Mouse (Mus musculus) limb, embryonic 13.5 days (tissue): ENCODE measurements around the gene Mrpl58. TPM values are rescaled to one million over a fixed set of nuclear protein-coding genes. Genes with fewer than 3 reads are reported as not detected.
"Not testable (repeated sequence)": the region's sequence is repeated elsewhere in the genome, so short reads cannot be mapped to it uniquely, and the experiment has no call there.

Experiments
- ATAC-seq: fragments of 200-750 bp; cut with Nextera tagmentation; 2 replicates; pipeline ENCODE4 v1.8.0; 2017; ENCODE audit warnings: low read depth, moderate number of reproducible peaks, moderate TSS enrichment; ENCODE audit not compliant: low FRiP score
- H3K27ac ChIP-seq: fragments of 300-500 bp; sonication (generic); 2 replicates; pipeline ENCODE4 v1.5.1; 2015; ENCODE audit warnings: inconsistent platforms, mild to moderate bottlenecking, moderate library complexity
- H3K27me3 ChIP-seq: fragments of 300-500 bp; sonication (generic); 2 replicates; pipeline ENCODE4 v1.6.1; 2015; ENCODE audit warnings: mild to moderate bottlenecking, inconsistent platforms
- H3K36me3 ChIP-seq: fragments of 300-500 bp; sonication (generic); 2 replicates; pipeline ENCODE4 v1.6.1; 2015; ENCODE audit warnings: inconsistent platforms, mild to moderate bottlenecking, moderate library complexity
- H3K4me1 ChIP-seq: fragments of 300-500 bp; sonication (generic); 2 replicates; pipeline ENCODE4 v1.6.1; 2015; ENCODE audit warnings: inconsistent platforms
- H3K4me2 ChIP-seq: fragments of 300-500 bp; sonication (generic); replicated peaks from 2 replicates; pipeline ENCODE4 v1.6.1; 2015; ENCODE audit warnings: inconsistent platforms, mild to moderate bottlenecking, moderate library complexity
- H3K4me3 ChIP-seq: fragments of 300-500 bp; sonication (generic); 2 replicates; pipeline ENCODE4 v1.5.1; 2015; ENCODE audit warnings: moderate library complexity, mild to moderate bottlenecking, inconsistent platforms
- H3K9ac ChIP-seq: fragments of 300-500 bp; sonication (generic); 2 replicates; pipeline ENCODE4 v1.6.1; 2015; ENCODE audit warnings: mild to moderate bottlenecking, inconsistent platforms
- H3K9me3 ChIP-seq: fragments of 300-500 bp; sonication (generic); 2 replicates; pipeline ENCODE4 v1.6.1; 2016; ENCODE audit warnings: inconsistent platforms
- WGBS: fragments of 180-500 bp; shearing (Covaris S2); methylation state at CpG from one replicate; pipeline ENCODE4 v1.1.7; 2015; 5-methylcytosine and 5-hydroxymethylcytosine counted together
- microRNA-seq: library from miRNA; unstranded; fragments of <30 nt; microRNA quantifications from one replicate; pipeline ENCODE4, GENCODE M21; 2016
- polyA plus RNA-seq: library from polyadenylated mRNA; unstranded; fragments of >200 nt; fragmentation: Nextera tagmentation; extraction: Ambion mirVana; gene quantifications from 2 replicates; pipeline ENCODE4 v1.2.1, GENCODE M21; 2015

Mrpl58 gene
- polyA plus RNA-seq, 1 experiment from 2014 or later: 178 TPM

DNA sequence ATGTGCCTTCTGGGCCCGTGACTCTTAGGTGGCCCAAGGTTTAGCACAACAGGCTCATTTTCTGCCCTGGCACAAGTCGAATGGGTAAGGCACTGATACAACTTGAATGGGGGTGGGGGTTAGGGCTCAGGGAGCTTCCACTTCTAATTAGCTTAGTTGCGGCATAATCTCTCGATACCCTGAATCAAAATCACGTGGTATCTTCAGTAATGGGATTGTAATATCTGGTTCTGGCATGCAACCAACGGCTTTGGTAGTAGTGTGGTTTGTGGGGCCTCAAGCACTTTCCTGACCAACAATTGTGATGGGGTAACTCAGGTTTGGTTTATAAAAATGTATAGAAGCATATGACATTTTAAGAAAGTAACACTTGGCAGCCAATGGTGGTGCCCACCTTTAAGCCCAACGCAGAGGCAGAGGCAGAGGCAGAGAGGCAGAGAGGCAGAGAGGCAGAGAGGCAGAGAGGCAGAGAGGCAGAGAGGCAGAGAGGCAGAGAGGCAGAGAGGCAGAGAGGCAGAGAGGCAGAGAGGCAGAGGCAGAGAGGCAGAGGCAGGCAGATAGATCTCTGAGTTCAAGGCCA is 48.8 kb downstream of the Mrpl58 start:
- Histone ChIP-seq H3K4me3 (no peak overlapping the region), H3K9ac (no peak overlapping the region), H3K9me3 (no peaks in the 10 kb centered on the region), H3K4me2 (no peak overlapping the region), H3K36me3 (no peaks in the 10 kb centered on the region), H3K4me1 (no peaks in the 10 kb centered on the region), H3K27me3 (no peaks in the 10 kb centered on the region), H3K27ac (no peak overlapping the region)
- WGBS: 81% methylated on average over 7 of the region's 7 CpGs
- no peak for ATAC-seq

DNA sequence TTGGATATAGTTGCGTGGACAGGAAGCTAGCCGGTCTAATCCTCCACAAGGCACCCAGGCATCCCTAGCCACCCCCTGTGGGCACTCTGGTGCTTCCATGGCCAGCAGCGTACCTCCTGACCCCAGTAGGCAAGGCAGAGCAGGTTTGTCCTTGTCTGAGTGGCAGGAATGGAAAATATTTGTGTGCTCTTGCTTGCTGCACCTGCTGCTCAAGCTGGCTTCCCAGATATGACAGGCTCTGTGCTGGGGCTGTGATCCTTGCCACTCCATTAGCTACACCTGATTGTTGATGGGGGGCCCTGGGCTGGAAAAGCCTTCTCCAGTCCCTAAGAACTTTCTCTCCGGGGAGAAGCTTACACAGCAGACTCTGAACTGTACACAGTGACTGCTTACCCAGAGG is 49.8 kb downstream of the Mrpl58 start:
- H3K4me2 ChIP-seq: no peak overlapping the region
- no peak for ATAC-seq

DNA sequence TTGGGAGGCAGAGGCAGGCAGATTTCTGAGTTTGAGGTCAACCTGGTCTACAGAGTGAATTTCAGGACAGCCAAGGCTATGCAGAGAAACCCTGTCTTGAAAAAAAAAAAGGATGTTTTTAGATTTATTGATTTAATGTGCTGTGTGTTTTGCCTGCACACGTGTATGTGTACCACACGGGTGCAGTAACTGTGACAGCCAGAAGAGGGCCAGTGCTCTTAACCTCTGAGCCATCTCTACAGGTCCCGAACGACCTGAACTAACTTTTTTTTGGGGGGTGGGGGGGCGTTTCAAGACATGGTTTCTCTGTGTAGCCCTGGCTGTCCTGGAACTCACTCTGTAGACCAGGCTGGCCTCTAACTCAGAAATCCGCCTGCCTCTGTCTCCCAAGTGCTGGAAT is 51.3 kb downstream of the Mrpl58 start:
- ATAC-seq, H3K4me1 ChIP-seq, H3K27me3 ChIP-seq, H3K36me3 ChIP-seq, H3K4me3 ChIP-seq, H3K9ac ChIP-seq, H3K4me2 ChIP-seq, H3K9me3 ChIP-seq, H3K27ac ChIP-seq: not testable (repeated sequence)
- WGBS: 79% methylated on average over 6 of the region's 6 CpGs

More for the DNA sequence above, 49.8 kb downstream of the Mrpl58 start:
- H3K4me3 ChIP-seq: no peak overlapping the region
- H3K27me3 ChIP-seq: no peaks in the 10 kb centered on the region
- no peak overlapping the region for H3K27ac ChIP-seq
- no peaks in the 10 kb centered on the region for H3K4me1 ChIP-seq
- WGBS: 73% methylated on average over 4 of the region's 4 CpGs
- no peaks in the 10 kb centered on the region for H3K9me3 ChIP-seq
- no peaks in the 10 kb centered on the region for H3K36me3 ChIP-seq
- no peak overlapping the region for H3K9ac ChIP-seq

DNA sequence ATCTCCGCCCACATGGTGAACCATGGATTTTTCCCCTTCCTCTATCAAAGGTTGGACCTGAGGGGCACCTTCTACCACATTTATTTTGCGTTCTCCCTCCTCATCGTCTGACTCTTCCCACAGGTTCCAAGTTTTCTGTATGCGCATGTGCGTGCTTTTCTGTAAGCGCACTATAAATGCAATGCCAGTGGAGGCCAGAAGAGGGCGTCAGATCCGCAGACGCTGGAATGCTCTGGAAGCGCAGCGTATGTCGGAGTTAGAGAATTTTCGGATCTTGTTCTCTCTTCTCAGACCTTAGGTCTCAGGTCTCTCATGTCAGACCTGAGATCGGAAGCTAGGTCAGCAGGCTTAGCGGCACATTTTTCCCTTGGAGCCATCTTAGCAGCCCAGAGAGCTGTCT is 52.1 kb downstream of the Mrpl58 start:
- Histone ChIP-seq H3K9ac (no peak overlapping the region), H3K27ac (no peak overlapping the region), H3K9me3 (no peaks in the 10 kb centered on the region), H3K27me3 (no peaks in the 10 kb centered on the region), H3K4me3 (no peak overlapping the region), H3K36me3 (no peaks in the 10 kb centered on the region), H3K4me1 (no peaks in the 10 kb centered on the region), H3K4me2 (no peak overlapping the region)
- WGBS: 88% methylated on average over 15 of the region's 15 CpGs
- ATAC-seq: no peak

DNA sequence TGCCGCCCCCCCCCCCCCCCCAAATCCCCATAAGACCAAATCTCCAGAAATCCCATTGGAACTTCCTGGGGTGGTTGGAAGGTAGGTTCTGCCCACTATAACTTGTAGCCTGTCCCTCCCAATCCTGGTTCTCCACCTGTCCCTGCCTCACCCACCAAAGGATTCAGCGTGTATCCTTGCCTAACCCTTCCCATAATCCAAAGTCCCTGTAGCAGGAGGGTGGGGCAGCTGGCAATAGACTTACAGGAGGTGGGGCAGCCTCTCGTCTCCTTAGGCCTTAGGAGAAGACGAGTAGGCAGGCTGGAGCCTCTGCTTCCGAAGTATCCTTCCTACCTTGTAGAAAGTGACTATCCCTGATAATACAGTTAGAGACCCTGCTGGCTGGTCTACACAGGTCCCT is 52.6 kb downstream of the Mrpl58 start:
- Histone ChIP-seq H3K9me3 (no peaks in the 10 kb centered on the region), H3K27me3 (no peaks in the 10 kb centered on the region), H3K36me3 (no peaks in the 10 kb centered on the region), H3K9ac (no peak overlapping the region), H3K4me1 (no peaks in the 10 kb centered on the region), H3K4me3 (no peak overlapping the region), H3K4me2 (no peak overlapping the region), H3K27ac (no peak overlapping the region)
- WGBS: 94% methylated on average over 5 of the region's 5 CpGs
- no peak for ATAC-seq

DNA sequence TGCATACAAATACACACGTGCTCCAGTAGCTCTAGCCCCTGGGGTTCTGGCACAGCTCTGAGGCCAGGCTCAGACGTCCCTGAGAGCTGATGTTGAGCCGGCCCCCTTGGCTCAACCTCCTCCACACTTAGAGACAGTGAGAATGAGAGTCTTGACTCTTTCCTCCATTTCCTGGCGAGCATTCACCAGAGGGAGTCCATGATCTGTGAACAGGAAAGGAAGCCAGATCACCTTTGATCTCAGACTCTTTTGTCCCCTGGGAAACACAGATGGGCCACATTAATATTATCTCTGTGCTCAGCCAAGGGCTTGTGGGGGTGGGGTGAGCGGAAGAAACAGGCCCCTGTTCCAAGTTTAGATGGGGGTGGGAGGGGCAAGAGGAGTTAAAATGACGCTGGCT is 53.9 kb downstream of the Mrpl58 start:
- Histone ChIP-seq H3K9ac (no peak overlapping the region), H3K4me3 (no peak overlapping the region), H3K27me3 (0 out of 2 replicates have a peak, but pooled peaks cover 4% of the 10 kb centered on the region), H3K36me3 (no peaks in the 10 kb centered on the region), H3K27ac (no peak overlapping the region), H3K4me1 (peaks cover 7% of the 10 kb centered on the region; the same call in 1 of the 2 replicates), H3K4me2 (no peak overlapping the region), H3K9me3 (no peaks in the 10 kb centered on the region)
- 30% methylated on average over 6 of the region's 6 CpGs for WGBS
- no peak for ATAC-seq

DNA sequence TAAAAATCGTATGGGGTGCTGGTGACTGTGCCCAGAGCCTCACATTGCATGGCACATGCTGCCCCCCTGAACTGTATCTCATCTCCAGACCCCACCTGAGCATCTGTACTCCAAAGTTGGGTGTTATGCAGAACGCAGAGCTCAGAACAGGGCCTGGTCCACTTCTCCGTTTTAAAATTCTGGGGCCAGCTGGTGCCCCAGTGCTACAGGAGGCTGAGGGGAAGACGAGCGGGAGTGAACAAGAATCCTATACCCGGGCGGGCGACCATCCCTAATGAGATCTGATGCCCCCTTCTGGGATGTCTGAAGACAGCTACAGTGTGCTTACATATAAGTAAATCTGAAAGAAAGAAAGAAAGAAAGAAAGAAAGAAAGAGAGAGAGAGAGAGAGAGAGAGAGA is 57.4 kb downstream of the Mrpl58 start:
- Histone ChIP-seq H3K4me3 (no peak overlapping the region), H3K9me3 (no peaks in the 10 kb centered on the region), H3K27me3 (0 out of 2 replicates have a peak, but pooled peaks cover 4% of the 10 kb centered on the region), H3K9ac (no peak overlapping the region), H3K27ac (no peak overlapping the region), H3K4me2 (no peak overlapping the region), H3K4me1 (peaks cover 7% of the 10 kb centered on the region; the same call in 1 of the 2 replicates), H3K36me3 (no peaks in the 10 kb centered on the region)
- WGBS: 22% methylated on average over 8 of the region's 8 CpGs
- ATAC-seq: no peak

DNA sequence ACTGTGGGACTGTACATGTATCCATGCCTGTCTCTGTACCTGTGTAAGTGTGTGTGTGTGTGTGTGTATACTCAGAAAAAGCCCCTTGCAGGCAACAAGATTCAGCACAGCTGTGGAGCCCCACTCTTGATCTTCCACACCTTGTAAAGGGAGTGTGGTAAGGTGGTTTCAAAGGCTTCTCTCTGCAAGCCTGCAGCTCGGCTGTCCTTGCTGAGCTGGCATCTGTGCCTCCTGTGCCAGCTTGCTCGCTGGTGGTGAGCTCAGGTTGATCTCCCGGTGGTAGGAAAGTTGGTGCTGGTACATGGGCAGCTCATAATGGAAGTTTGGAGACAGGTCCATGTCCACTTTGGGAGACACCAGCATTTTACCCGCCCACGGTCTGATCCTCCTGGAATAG is 58.3 kb downstream of the Mrpl58 start:
- Histone ChIP-seq H3K9me3 (no peaks in the 10 kb centered on the region), H3K4me2 (no peak overlapping the region), H3K27ac (no peak overlapping the region), H3K36me3 (no peaks in the 10 kb centered on the region), H3K4me3 (no peak overlapping the region), H3K4me1 (peaks cover 9% of the 10 kb centered on the region; the same call in 1 of the 2 replicates), H3K9ac (no peak overlapping the region), H3K27me3 (0 out of 2 replicates have a peak, but pooled peaks cover 4% of the 10 kb centered on the region)
- no peak for ATAC-seq
- 73% methylated on average over 5 of the region's 5 CpGs for WGBS

Small RNA genes within 50 kb of the gene (microRNA-seq; reads per million reads assigned to microRNA genes)
- 0.87 reads per million for gene Mir3968

Other genes with a start within 250 kb of the Mrpl58 start
- gene Slc9a3r1, start 240.4 kb upstream of the Mrpl58 start, polyA plus RNA-seq: 20.6 and 23.4 TPM in 2 replicates
- gene Tmem104, start 216.3 kb upstream of the Mrpl58 start, polyA plus RNA-seq: 10.9 and 11.4 TPM in 2 replicates
- gene Nat9, start 215.9 kb upstream of the Mrpl58 start, polyA plus RNA-seq: 25.7 and 26.2 TPM in 2 replicates
- gene Grin2c, start 136.5 kb upstream of the Mrpl58 start, polyA plus RNA-seq: 0.05 and 0.09 TPM in 2 replicates
- gene Fdxr, start 126.7 kb upstream of the Mrpl58 start, polyA plus RNA-seq: 15.3 and 16.0 TPM in 2 replicates
- gene Fads6, start 106.1 kb upstream of the Mrpl58 start, polyA plus RNA-seq: 0.09 and 0.15 TPM in 2 replicates
- gene Otop2, start 96.6 kb upstream of the Mrpl58 start, polyA plus RNA-seq: 0.11 TPM in 1 of 2 replicates, not detected in the other
- not detected in 2 replicates for gene Ush1g, start 81.7 kb upstream of the Mrpl58 start, polyA plus RNA-seq
- gene Otop3, start 69.0 kb upstream of the Mrpl58 start, polyA plus RNA-seq: not detected in 2 replicates
- gene Hid1, start 36.0 kb upstream of the Mrpl58 start, polyA plus RNA-seq: 2.4 and 3.2 TPM in 2 replicates
- gene Cdr2l, start 21.8 kb upstream of the Mrpl58 start, polyA plus RNA-seq: 11.3 and 11.4 TPM in 2 replicates
- 942 TPM in 2 replicates for gene Atp5h, start 16.2 kb downstream of the Mrpl58 start, polyA plus RNA-seq
- 16.1 and 17.4 TPM in 2 replicates for gene Kctd2, start 16.4 kb downstream of the Mrpl58 start, polyA plus RNA-seq
- 0.08 TPM in 1 of 2 replicates, not detected in the other for gene Trim80, start 36.8 kb downstream of the Mrpl58 start, polyA plus RNA-seq
- gene Slc16a5, start 58.7 kb downstream of the Mrpl58 start, polyA plus RNA-seq: 0.15 and 0.19 TPM in 2 replicates
- 9.3 and 10.2 TPM in 2 replicates for gene Armc7, start 71.9 kb downstream of the Mrpl58 start, polyA plus RNA-seq
- gene Nt5c, start 88.1 kb downstream of the Mrpl58 start, polyA plus RNA-seq: 65.4 and 75.4 TPM in 2 replicates
- gene Jpt1, start 110.6 kb downstream of the Mrpl58 start, polyA plus RNA-seq: 557 and 558 TPM in 2 replicates
- gene Sumo2, start 132.5 kb downstream of the Mrpl58 start, polyA plus RNA-seq: 1,169 and 1,249 TPM in 2 replicates
- gene Nup85, start 160.7 kb downstream of the Mrpl58 start, polyA plus RNA-seq: 184 and 186 TPM in 2 replicates
- 91.6 and 93.5 TPM in 2 replicates for gene Mrps7, start 200.2 kb downstream of the Mrpl58 start, polyA plus RNA-seq
- gene Gga3, start 200.3 kb downstream of the Mrpl58 start, polyA plus RNA-seq: 18.1 and 20.9 TPM in 2 replicates
- 18.8 and 19.8 TPM in 2 replicates for gene Mif4gd, start 209.2 kb downstream of the Mrpl58 start, polyA plus RNA-seq
- gene Slc25a19, start 224.5 kb downstream of the Mrpl58 start, polyA plus RNA-seq: 28.5 and 30.2 TPM in 2 replicates